Mouse (Mus musculus) bone marrow macrophage, adult 2 months (primary cell): Measurements from ENCODE around the gene Cdh16.

ENCODE experiments used
- CTCF ChIP-seq: IDR thresholded peaks from 2 replicates; pipeline ENCODE4 v1.5.1; 2012; ENCODE audit warnings: low read depth, mild to moderate bottlenecking, low read length, moderate library complexity
- POLR2A ChIP-seq: IDR thresholded peaks from 2 replicates; pipeline ENCODE4 v1.6.1; 2012; ENCODE audit warnings: mild to moderate bottlenecking, low read depth, low read length, borderline replicate concordance

DNA sequence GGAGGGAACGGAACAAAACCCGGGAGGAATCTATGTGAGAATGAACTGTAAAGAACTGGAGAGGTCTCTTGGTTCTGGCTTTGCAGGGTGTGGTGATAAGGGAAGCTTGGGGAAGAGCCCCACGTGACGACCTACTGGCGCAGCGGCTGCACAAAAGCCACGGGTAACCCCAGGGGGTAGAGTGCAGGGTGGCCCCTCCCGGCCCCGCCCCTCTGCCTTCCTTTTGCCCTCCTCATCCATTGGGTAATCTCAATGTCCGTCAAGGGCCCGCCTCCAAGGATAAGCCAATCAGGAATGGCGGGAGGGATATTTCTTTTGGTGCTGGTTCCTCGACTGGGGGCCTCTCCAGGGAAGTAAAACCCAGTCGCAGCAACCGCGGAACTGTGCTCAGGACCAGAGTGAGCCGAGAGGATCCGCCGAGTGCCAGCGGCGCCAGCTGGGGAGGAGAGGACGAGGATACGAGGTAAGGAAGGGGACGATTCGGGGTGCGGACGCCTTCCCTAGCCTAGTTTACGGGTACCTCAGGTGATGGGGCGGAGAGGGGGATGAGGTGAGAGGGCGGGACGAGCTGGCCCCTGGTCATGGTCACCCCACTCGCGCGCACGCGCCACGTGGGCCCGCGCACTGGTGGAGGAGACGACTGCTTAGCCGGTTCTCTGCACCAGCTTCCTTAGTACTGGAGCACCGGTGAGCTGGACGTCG, 32.9 kb downstream of the Cdh16 start, which contains the start of gene Pdp2:
- no peak for TF ChIP-seq CTCF
- TF ChIP-seq POLR2A: no peak; the same call in 1 of the 2 replicates
